Mouse (Mus musculus) lung, adult 2 months (tissue): ENCODE results near the gene Ppil1. TPM values are rescaled to one million over a fixed set of nuclear protein-coding genes. Genes with fewer than 3 reads are reported as not detected.

ENCODE experiments used
- DNase-seq: peaks from one replicate; pipeline ENCODE4 v3.0.0; 2022
- H3K4me1 ChIP-seq: fragments of 200-500 bp; 2 replicates; pipeline ENCODE4 v1.6.1; 2011; ENCODE audit warnings: low read length; ENCODE audit not compliant: control insufficient read depth, insufficient read depth
- H3K4me3 ChIP-seq: fragments of 200-500 bp; replicated peaks from 2 replicates; pipeline ENCODE3; 2011; ENCODE audit warnings: low read depth, mild to moderate bottlenecking, control low read depth, low read length; ENCODE audit errors: extremely low read depth
- CTCF ChIP-seq: fragments of 200-500 bp; IDR thresholded peaks from 2 replicates; pipeline ENCODE4 v1.5.1; 2011; ENCODE audit warnings: mild to moderate bottlenecking, low read length, control low read depth; ENCODE audit not compliant: insufficient read depth
- POLR2A ChIP-seq: fragments of 200-500 bp; IDR thresholded peaks from 2 replicates; pipeline ENCODE4 v1.6.1; 2011; ENCODE audit warnings: low read depth, mild to moderate bottlenecking, control low read depth, low read length, borderline replicate concordance; ENCODE audit errors: extremely low read depth
- WGBS: fragments of 180-500 bp; shearing (Covaris S2); methylation state at CpG from one replicate; pipeline ENCODE4 v1.1.7; 2018; 5-methylcytosine and 5-hydroxymethylcytosine counted together
- polyA plus RNA-seq: library from polyadenylated mRNA; depleted of rRNA; stranded (reverse); fragments of >200 nt; gene quantifications from 2 replicates; pipeline ENCODE4 v1.2.3, GENCODE M21; 2012

Ppil1 gene
- polyA plus RNA-seq, 1 experiment: 20.7 TPM

DNA sequence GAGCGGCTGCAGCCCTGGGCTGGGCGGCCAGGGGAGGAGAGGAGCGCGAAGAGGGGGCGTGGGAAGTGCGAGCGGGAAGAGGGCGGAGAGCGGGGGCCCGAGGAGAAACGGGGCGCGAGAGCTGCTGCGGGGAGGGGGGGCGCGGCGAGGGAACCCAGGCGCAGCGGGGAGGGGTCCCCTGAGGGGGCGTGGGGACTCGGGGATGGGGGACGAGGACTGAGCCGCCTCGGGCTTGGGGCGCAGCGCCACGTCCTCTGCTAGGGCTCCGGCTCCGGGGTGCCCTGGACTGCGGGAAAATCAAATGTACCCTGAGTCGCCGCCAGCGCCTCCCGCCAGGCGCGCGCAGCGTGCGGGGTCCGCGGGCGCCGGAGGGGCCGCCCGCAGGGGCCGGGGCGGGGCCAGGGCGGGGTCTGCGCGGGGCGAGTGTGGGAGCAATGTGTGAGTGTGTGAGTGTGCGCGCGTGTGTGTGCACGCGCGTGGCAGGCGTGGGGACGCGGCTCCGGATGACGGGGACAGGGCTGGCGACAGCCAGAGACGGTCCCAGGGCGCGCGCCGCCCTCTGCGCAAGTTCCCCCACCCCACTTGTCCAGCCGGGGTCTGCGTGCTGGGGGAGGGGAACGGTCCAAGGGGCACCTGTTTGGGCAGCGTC, 26.1 kb downstream of the Ppil1 start, which contains the start of gene Cpne5:
Gene Cpne5 (minus strand): TSS at position 396 of the 649 bp plus-strand sequence.
- peaks cover 7% of the 10 kb centered on the region; the same call in 1 of the 2 replicates for H3K4me1 ChIP-seq
- WGBS: 2% methylated on average over 69 of the region's 73 CpGs
- peak within 1 kb of the TSS; percentile 40 for H3K4me3 ChIP-seq
- DNase-seq: no peak
- TF ChIP-seq CTCF (no peak), POLR2A (no peak)

DNA sequence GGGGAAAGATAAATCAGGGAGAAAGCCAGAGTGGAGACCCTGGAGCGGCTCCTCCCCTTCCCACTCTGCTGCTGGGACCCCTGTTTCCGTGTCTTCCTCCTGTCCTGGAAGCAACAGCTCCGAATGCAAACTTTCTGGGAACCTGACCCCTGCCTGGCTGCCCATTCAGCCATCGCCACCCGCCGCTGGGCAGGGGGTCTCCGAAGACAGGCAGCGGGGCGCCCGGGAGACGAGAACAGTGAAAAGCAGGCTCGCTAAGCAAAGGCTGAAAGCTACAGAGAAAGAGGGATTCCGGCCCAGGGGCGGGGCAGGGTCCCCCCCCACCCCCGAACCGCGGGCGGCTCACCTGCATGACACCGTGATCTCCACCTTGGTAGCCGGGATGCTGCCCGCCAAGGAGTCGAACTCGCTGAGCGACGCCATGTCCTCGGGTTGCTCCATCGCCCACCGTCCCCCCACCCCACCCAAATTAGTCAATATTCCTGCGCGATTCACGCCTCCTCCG, 26.7 kb downstream of the Ppil1 start:
- peak overlapping the region; percentile 38 for H3K4me3 ChIP-seq
- 2% methylated on average over 32 of the region's 32 CpGs for WGBS
- DNase-seq: no peak
- H3K4me1 ChIP-seq: peaks cover 7% of the 10 kb centered on the region; the same call in 1 of the 2 replicates
- TF ChIP-seq CTCF: no peak
- TF ChIP-seq POLR2A: no peak

- DNase-seq: no peak
- H3K4me3 ChIP-seq: no peak overlapping the region
- H3K4me1 ChIP-seq: peaks cover 7% of the 10 kb centered on the region; the same call in 1 of the 2 replicates
- no peak for TF ChIP-seq POLR2A
- TF ChIP-seq CTCF: no peak
- WGBS: 53% methylated on average over 7 of the region's 7 CpGs
Measured at GRCm38 (mm10) chr17:29236111-29236510, 27.9 kb downstream of the Ppil1 start.

DNA sequence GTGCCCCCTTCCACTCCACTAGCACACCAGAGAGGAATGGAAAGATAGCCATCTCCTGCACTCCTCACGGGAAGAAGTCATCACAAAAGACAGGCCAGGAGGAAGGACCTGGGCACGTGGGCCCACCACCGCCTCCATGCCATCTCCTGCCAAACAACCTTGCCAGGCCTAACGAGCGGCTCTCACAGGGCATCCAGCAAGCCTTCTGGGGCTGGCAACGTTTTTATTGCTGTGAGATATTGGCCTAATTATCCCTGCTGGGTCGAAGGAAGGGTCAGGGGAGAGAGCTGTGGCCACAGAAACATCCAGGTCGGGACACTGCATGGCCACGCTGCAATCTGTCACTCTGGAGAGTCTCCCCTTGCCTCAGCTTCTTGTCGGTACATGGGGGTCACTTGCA, 32.9 kb downstream of the Ppil1 start:
- no peak for DNase-seq
- Histone ChIP-seq H3K4me1 (no peaks in the 10 kb centered on the region), H3K4me3 (no peak overlapping the region)
- TF ChIP-seq POLR2A (no peak), CTCF (no peak)
- WGBS: 75% methylated on average over 10 of the region's 10 CpGs

DNA sequence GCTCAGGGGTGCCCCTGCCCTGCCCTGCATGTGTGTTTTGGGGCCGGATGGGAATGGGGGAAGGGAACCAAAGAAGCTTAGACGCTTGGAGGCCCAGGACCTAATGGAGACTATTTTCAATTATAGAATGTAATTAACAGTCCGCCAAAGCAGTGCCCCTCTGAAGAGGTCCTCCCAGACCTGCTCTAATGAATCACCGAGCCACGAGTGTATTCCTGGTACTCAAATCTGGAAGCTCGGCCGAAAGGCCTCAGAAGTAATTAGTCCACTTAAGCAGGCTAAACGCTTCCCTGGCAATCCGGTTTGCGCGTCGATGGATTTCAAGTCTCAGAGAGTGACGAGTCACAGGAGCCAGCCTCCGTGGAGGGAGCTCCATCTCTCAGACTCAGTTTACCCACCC, 43.4 kb downstream of the Ppil1 start:
- H3K4me3 ChIP-seq: no peak overlapping the region
- 88% methylated on average over 14 of the region's 14 CpGs for WGBS
- TF ChIP-seq CTCF (no peak), POLR2A (no peak)
- no peak for DNase-seq
- H3K4me1 ChIP-seq: no peaks in the 10 kb centered on the region

DNA sequence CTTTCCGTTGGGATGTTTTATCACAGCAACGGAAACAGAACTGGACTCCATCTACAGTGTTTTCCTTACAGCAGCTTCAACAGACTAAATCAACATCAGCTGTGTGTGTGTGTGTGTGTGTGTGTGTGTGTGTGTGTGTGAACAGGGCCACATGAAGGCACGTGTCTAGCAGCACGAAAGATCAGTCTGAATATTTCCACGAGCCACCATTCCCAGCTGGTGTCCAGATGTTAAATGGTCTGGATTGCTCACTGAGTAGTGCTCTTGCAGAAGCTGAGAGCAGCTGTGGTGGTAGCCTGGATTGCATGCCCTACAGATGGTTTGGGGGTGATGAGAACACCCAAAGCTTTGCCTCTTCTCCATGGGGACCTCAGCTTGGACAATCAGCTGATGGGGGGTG, 46.0 kb downstream of the Ppil1 start:
- DNase-seq: no peak
- Histone ChIP-seq H3K4me3 (no peak overlapping the region), H3K4me1 (0 out of 2 replicates have a peak, but pooled peaks cover 3% of the 10 kb centered on the region)
- TF ChIP-seq CTCF: no peak
- no peak for TF ChIP-seq POLR2A
- WGBS: 71% methylated on average over 5 of the region's 5 CpGs

DNA sequence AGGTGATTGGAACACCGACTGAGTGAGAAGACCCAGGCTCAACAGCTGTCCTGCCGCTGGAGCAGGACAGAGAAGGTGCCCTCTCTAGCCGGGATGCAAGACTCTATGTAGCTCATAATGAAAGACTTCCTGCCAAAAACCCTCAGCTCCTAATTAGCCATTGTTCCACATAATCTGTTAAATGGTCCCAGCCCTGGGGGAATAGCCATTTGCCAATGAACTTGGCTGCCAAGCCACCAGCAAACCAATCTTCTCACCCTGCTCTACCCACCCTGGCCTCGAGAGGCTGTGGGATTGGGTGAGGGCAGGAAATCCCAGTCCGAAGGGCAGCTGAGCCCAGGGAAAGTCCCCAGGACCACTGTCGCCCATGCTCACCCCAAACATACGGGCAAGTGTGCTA, 47.9 kb downstream of the Ppil1 start:
- TF ChIP-seq POLR2A (no peak), CTCF (no peak)
- H3K4me3 ChIP-seq: no peak overlapping the region
- WGBS: 53% methylated on average over 7 of the region's 7 CpGs
- DNase-seq: no peak
- 0 out of 2 replicates have a peak, but pooled peaks cover 3% of the 10 kb centered on the region for H3K4me1 ChIP-seq

- WGBS: 77% methylated on average over 10 of the region's 10 CpGs
- Histone ChIP-seq H3K4me1 (0 out of 2 replicates have a peak, but pooled peaks cover 3% of the 10 kb centered on the region), H3K4me3 (no peak overlapping the region)
- no peak for DNase-seq
- no peak for TF ChIP-seq POLR2A
- no peak for TF ChIP-seq CTCF
Measured at GRCm38 (mm10) chr17:29214655-29215054, 49.3 kb downstream of the Ppil1 start.

DNA sequence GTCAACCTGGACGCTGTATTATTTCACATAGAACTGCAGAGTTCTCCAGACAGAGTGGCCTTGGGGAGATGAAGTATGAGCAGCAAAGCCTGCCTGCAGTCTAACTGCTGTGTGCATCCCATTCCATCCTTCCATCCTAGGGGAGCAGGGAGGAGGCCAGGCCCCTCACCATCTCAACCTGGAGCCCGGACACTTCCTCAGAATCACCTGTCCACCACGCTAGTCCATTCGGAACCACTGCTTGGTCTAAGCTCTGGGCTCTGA, 49.9 kb downstream of the Ppil1 start:
- Histone ChIP-seq H3K4me3 (no peak overlapping the region), H3K4me1 (0 out of 2 replicates have a peak, but pooled peaks cover 3% of the 10 kb centered on the region)
- 88% methylated on average over 4 of the region's 4 CpGs for WGBS
- TF ChIP-seq POLR2A (no peak), CTCF (no peak)
- no peak for DNase-seq

- Histone ChIP-seq H3K4me1 (0 out of 2 replicates have a peak, but pooled peaks cover 3% of the 10 kb centered on the region), H3K4me3 (no peak overlapping the region)
- WGBS: 21% methylated on average over 12 of the region's 12 CpGs
- no peak for TF ChIP-seq CTCF
- TF ChIP-seq POLR2A: no peak
- DNase-seq: no peak
Measured at GRCm38 (mm10) chr17:29213381-29214192, 50.4 kb downstream of the Ppil1 start.
